Mouse (Mus musculus) testis, adult 2 months (tissue): ENCODE results near the gene Strn. TPM values are rescaled to one million over a fixed set of nuclear protein-coding genes. Genes with fewer than 3 reads are reported as not detected.

Source experiments
- H3K27ac ChIP-seq: fragments of 200-500 bp; 2 replicates; pipeline ENCODE4 v1.5.1; 2012; ENCODE audit warnings: low read depth, low read length; ENCODE audit not compliant: control insufficient read depth, insufficient read depth
- H3K27me3 ChIP-seq: fragments of 200-500 bp; 2 replicates; pipeline ENCODE4 v1.6.1; 2012; ENCODE audit warnings: mild to moderate bottlenecking, low read length, moderate library complexity; ENCODE audit not compliant: control insufficient read depth, insufficient read depth
- H3K36me3 ChIP-seq: fragments of 200-500 bp; 2 replicates; pipeline ENCODE4 v1.6.1; 2012; ENCODE audit warnings: mild to moderate bottlenecking, low read length; ENCODE audit not compliant: control insufficient read depth, insufficient read depth
- H3K4me1 ChIP-seq: fragments of 200-500 bp; 2 replicates; pipeline ENCODE4 v1.6.1; 2012; ENCODE audit warnings: low read length; ENCODE audit not compliant: control insufficient read depth, insufficient read depth
- H3K4me3 ChIP-seq: fragments of 200-500 bp; 2 replicates; pipeline ENCODE4 v1.5.1; 2012; ENCODE audit warnings: low read depth, mild to moderate bottlenecking, low read length, moderate library complexity, mixed read lengths; ENCODE audit not compliant: control insufficient read depth
- CTCF ChIP-seq: fragments of 200-500 bp; IDR thresholded peaks from 2 replicates; pipeline ENCODE4 v1.5.1; 2012; ENCODE audit warnings: low read depth, mild to moderate bottlenecking, inconsistent platforms, low read length, moderate library complexity; ENCODE audit not compliant: control insufficient read depth, insufficient read depth, insufficient replicate concordance
- POLR2A ChIP-seq: fragments of 200-500 bp; IDR thresholded peaks from 2 replicates; pipeline ENCODE4 v1.6.1; 2012; ENCODE audit warnings: low read depth, mild to moderate bottlenecking, inconsistent platforms, low read length, moderate library complexity; ENCODE audit not compliant: control insufficient read depth
- polyA plus RNA-seq: library from polyadenylated mRNA; depleted of rRNA; stranded (reverse); fragments of >200 nt; gene quantifications from 2 replicates; pipeline ENCODE4 v1.2.3, GENCODE M21; 2012

Strn gene
- polyA plus RNA-seq, 1 experiment: 7.9 TPM

- Histone ChIP-seq H3K27me3 (no peaks in the 10 kb centered on the region), H3K4me3 (no peak overlapping the region), H3K27ac (no peak overlapping the region), H3K4me1 (no peaks in the 10 kb centered on the region), H3K36me3 (no peaks in the 10 kb centered on the region)
- TF ChIP-seq CTCF: no peak
- TF ChIP-seq POLR2A: no peak
Measured at GRCm38 (mm10) chr17:78763272-78763671, 26.3 kb upstream of the Strn start.

DNA sequence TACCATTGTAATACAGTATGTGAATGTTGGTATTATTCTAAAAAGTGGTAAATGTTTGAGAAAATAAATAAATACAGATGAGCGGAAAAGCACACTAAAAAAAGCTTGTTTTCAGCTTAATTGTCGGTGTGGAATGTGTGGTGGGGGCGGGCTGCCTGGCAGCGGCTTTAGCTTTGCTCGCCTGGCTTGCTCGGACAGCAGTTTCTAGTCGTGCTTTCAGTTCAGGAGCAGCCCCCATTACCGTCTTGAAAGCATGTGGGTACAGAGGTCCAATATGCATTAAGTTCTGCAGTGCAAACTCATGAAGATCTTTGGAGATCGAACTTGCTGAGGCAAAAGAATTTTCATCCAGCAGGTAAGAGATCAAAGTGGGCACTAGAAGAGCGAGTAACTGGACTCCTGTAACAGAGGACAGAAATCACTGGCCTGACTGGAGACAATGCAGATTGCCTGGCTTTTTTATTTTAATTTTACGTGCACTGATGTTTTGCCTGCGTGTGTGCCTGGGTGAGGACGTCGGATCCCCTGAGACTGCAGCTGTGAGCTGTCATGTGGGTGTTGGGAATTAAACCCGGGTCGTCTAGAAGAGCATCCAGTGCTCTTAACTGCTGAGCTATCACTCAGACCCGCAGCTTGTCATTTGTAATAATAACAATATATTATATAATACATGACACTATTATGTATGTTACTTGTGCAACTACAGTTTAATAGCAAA, 16.1 kb upstream of the Strn start:
- no peak overlapping the region for H3K27ac ChIP-seq
- H3K4me3 ChIP-seq: no peak overlapping the region
- no peaks in the 10 kb centered on the region; the same call in 1 of the 2 replicates for H3K36me3 ChIP-seq
- TF ChIP-seq POLR2A: no peak
- no peak for TF ChIP-seq CTCF
- H3K27me3 ChIP-seq: no peaks in the 10 kb centered on the region
- H3K4me1 ChIP-seq: no peaks in the 10 kb centered on the region

GRCm38 (mm10) chr17:78752064-78752463, 15.1 kb upstream of the Strn start:
- TF ChIP-seq CTCF: no peak; the same call in 1 of the 2 replicates
- no peak for TF ChIP-seq POLR2A
- Histone ChIP-seq H3K36me3 (no peaks in the 10 kb centered on the region; the same call in 1 of the 2 replicates), H3K27ac (no peak overlapping the region), H3K4me1 (no peaks in the 10 kb centered on the region), H3K4me3 (no peak overlapping the region), H3K27me3 (no peaks in the 10 kb centered on the region)

- H3K4me1 ChIP-seq: no peaks in the 10 kb centered on the region
- H3K27ac ChIP-seq: no peak overlapping the region
- no peak for TF ChIP-seq POLR2A
- H3K27me3 ChIP-seq: no peaks in the 10 kb centered on the region
- no peak overlapping the region for H3K4me3 ChIP-seq
- H3K36me3 ChIP-seq: no peaks in the 10 kb centered on the region
Measured at GRCm38 (mm10) chr17:78748440-78748839, 11.4 kb upstream of the Strn start.

DNA sequence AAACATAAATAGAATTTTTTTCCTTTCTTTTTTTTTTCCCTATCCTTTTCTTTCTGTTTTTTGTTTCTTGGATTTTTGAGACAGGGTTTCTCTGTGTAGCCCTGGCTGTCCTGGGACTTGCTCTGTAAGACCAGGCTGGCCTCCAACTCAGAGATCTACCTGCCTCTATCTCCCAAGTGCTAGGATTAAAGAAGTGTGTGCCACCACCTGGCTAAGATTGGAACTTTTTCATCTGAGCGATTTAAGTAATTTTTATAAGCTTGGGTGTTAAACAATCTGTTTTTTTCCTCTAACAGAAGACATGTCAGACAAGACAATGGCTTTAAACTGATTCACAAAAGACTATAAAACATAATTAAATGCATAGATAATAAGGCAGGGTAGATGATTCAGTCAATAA, 1.4 kb upstream of the Strn start:
- Histone ChIP-seq H3K27ac (no peak overlapping the region), H3K4me1 (peaks cover 7% of the 10 kb centered on the region), H3K27me3 (no peaks in the 10 kb centered on the region), H3K4me3 (no peak overlapping the region), H3K36me3 (no peaks in the 10 kb centered on the region)
- TF ChIP-seq POLR2A: no peak
- no peak for TF ChIP-seq CTCF

- Histone ChIP-seq H3K36me3 (no peaks in the 10 kb centered on the region), H3K27ac (no peak overlapping the region), H3K27me3 (no peaks in the 10 kb centered on the region), H3K4me1 (peaks cover 7% of the 10 kb centered on the region), H3K4me3 (no peak overlapping the region)
- TF ChIP-seq CTCF (no peak), POLR2A (no peak)
Measured at GRCm38 (mm10) chr17:78737771-78738170, 775 bp upstream of the Strn start.

- no peaks in the 10 kb centered on the region for H3K27me3 ChIP-seq
- H3K27ac ChIP-seq: peak overlapping the region; percentile 78
- peak overlapping the region; percentile 95 for H3K4me3 ChIP-seq
- H3K36me3 ChIP-seq: no peaks in the 10 kb centered on the region
- peaks cover 7% of the 10 kb centered on the region for H3K4me1 ChIP-seq
- TF ChIP-seq POLR2A (peak; percentile 80), CTCF (no peak)
Measured at GRCm38 (mm10) chr17:78736473-78736988, 465 bp downstream of the Strn start.
